Mouse (Mus musculus) right cerebral cortex, adult 2 months (tissue): ENCODE results near the gene Itih4.

Experiments used
- DNase-seq, 2 experiments: peaks; one replicate each; pipeline ENCODE4 v3.0.0; 2021 to 2022; ENCODE audit warnings: low spot score in 2 of 2

Gene Itih4

DNA sequence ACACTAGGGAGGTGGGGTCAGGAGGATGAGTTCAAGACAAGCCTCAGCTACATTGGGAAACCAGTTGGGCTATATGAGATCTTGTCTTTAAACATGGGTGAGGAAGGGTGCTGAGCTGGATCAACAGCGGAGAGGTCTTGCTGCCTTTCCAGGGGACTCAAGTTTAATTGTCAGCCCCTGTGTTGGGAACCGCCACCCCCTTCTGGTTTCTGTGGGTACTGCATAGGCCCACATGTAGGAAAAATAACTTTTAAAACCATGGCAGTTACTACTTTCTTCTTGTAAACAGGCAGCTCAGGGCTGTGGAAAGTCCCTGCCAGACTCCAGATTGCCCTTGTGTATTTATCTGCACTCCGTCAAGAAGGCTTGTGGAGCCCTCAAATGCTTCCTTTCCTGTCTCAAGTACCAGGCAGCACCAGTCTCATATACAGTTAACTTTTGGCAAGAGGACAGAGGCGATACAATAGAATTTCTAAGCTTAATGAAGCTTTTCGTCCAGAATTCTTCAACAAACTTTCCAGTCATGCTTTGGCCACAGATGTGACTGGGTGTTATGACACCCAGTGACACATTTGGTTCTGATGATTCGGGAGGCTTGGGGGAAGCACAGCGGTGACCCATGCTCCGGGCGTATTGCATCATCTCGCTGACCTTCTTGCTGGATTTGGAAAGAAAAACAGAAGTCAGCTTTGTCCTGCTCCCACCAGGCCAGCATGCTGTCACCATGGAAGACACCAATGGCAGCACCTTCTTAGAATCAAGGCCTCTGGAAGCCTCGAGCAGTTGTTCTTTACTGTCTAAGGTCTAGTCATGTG is 57.8 kb downstream of the Itih4 start:
- DNase-seq: peak; percentile 69 to 71

DNA sequence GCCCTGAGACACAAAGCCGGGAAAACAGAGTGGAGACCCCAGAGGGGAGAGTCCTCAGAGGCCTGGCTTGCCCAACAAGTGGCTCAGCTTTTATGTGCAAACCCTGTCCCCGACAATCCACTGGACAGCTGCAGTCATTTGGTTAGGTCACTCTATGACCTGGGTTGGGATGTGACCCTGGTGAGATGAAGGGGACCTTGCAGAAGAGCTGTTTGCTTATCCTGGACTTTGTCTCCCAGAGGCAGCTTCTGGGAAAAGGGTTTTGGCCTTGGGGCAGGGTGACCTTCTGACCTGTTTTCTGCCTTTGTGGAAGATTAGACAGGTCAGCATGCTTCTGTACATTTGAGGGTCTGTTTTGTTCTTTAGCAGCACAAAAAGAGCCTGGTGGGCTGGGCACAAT is 58.5 kb downstream of the Itih4 start:
- DNase-seq: no peak

DNA sequence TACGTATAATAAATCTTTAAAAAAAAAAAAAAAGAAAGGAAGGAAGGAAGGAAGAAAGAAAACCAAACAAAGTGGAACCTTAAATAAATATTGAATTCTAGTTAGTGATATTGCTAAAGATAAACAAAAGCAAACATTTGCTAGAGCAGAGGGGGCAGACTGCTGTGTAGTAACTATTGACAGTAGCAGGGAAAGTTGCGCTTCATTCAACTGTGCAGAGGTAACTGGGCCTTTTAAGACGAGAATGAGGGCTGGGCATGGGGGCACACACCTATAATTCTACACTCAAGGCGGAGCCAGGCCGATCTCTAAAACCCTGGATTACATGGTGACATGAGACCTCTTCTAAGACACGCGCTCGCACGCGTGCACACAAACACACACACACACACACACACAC is 63.7 kb downstream of the Itih4 start:
- DNase-seq: no peak

DNA sequence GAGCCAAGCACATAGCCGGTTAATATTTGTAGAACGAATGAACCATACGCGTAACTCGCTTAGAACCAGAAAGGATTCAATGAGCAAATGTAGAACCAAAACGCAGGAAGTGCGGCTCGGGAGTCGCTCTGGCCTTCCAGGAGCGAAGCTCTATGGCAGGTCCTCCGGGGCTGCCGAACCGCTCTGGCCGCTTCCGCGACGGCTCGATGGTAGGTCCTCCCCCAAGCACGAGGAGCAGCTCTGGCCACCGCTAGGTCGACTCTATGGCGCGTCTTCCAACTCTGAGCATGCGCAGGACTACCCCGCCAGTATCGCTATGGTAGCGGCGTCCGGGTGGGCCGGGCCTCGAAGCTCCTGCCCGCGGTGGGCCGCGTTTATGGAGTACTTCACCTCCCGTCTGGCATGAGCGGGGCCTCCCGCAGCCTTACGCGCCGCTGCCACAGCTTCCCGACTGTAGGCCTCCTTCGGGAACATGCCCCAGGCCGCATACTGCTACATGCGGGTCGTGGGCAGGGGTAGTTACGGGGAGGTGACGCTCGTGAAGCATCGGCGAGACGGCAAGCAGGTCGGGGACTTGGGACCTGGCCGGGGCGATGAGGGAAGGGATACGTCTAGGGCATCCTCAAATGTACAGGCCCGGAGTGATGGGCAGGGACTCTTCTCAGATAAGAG is 65.0 kb downstream of the Itih4 start, which contains the start of gene Nek4:
Gene Nek4 (plus strand): TSS at position 224 of the 672 bp plus-strand sequence.
- DNase-seq: peak; percentile 96 to 98
